Mouse (Mus musculus) frontal cortex, adult 2 months (tissue): ENCODE data around the gene Ear10. TPM values are rescaled to one million over a fixed set of nuclear protein-coding genes. Genes with fewer than 3 reads are reported as not detected.

Experiments used
- polyA plus RNA-seq: library from polyadenylated mRNA; depleted of rRNA; stranded (reverse); fragments of >200 nt; gene quantifications from 2 replicates; pipeline ENCODE4 v1.2.3, GENCODE M21; 2012; rRNA removed

Gene Ear10
- polyA plus RNA-seq, 1 experiment = not detected

Other genes starting within 250 kb of the Ear10 start
- not detected in 2 replicates for gene Gm8165, start 246.4 kb downstream of the Ear10 start, polyA plus RNA-seq
- gene Gm7324, start 225.7 kb downstream of the Ear10 start, polyA plus RNA-seq = 0.40 and 0.44 TPM in 2 replicates
- gene Gm16506, start 196.1 kb downstream of the Ear10 start, polyA plus RNA-seq = not detected in 2 replicates
- not detected in 2 replicates for gene Gm6526, start 175.7 kb downstream of the Ear10 start, polyA plus RNA-seq
- not detected in 2 replicates for gene Gm8180, start 138.8 kb downstream of the Ear10 start, polyA plus RNA-seq
- 0.32 and 0.38 TPM in 2 replicates for gene Ear1, start 48.0 kb downstream of the Ear10 start, polyA plus RNA-seq
- 1.2 and 1.6 TPM in 2 replicates for gene Gm8113, start 1.8 kb upstream of the Ear10 start, polyA plus RNA-seq
- not detected in 2 replicates for gene Ang5, start 33.5 kb upstream of the Ear10 start, polyA plus RNA-seq
- not detected in 2 replicates for gene Ang6, start 78.7 kb upstream of the Ear10 start, polyA plus RNA-seq
- gene Ear2, start 179.1 kb upstream of the Ear10 start, polyA plus RNA-seq = 0.44 and 0.68 TPM in 2 replicates
- gene Gm3327, start 200.3 kb upstream of the Ear10 start, polyA plus RNA-seq = not detected in 2 replicates